Mouse (Mus musculus) lung, adult 2 months (tissue): Measurements from ENCODE around the gene Zscan18.
"Not testable (repeated sequence)": the region's sequence is repeated elsewhere in the genome, so short reads cannot be mapped to it uniquely, and the experiment has no call there.

Source experiments
- CTCF ChIP-seq: fragments of 200-500 bp; IDR thresholded peaks from 2 replicates; pipeline ENCODE4 v1.5.1; 2011; ENCODE audit warnings: mild to moderate bottlenecking, low read length, control low read depth; ENCODE audit not compliant: insufficient read depth
- POLR2A ChIP-seq: fragments of 200-500 bp; IDR thresholded peaks from 2 replicates; pipeline ENCODE4 v1.6.1; 2011; ENCODE audit warnings: low read depth, mild to moderate bottlenecking, control low read depth, low read length, borderline replicate concordance; ENCODE audit errors: extremely low read depth

DNA sequence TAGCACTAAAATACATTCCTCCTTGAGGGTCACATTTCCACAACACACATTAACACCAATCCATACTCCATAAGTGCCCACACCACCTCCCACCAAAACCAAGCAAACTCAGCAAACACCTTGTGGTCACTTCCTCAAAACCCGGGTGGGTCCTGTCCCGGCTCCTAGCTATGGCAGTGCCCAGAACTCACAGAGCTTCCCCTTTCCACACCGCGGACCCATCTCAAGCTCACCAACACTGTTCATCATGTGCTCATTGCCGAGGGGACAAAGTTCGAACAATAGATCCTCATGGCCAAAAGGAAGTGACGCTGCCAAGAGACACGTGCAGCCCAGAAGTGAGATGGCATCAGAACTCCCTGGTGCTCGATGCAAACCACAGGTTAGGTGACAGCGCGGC lies 10.8 kb downstream of the Zscan18 start:
- not testable (repeated sequence) for TF ChIP-seq CTCF, POLR2A
